Mouse (Mus musculus): ENCODE measurements around the gene Cep112. TPM values are rescaled to one million over a fixed set of nuclear protein-coding genes. Genes with fewer than 3 reads are reported as not detected.

Gene Cep112
- not detected in 2 replicates for polyA plus RNA-seq (2012; ENCODE audit: insufficient read depth, insufficient read length, low replicate concordance, missing spikeins)

DNA sequence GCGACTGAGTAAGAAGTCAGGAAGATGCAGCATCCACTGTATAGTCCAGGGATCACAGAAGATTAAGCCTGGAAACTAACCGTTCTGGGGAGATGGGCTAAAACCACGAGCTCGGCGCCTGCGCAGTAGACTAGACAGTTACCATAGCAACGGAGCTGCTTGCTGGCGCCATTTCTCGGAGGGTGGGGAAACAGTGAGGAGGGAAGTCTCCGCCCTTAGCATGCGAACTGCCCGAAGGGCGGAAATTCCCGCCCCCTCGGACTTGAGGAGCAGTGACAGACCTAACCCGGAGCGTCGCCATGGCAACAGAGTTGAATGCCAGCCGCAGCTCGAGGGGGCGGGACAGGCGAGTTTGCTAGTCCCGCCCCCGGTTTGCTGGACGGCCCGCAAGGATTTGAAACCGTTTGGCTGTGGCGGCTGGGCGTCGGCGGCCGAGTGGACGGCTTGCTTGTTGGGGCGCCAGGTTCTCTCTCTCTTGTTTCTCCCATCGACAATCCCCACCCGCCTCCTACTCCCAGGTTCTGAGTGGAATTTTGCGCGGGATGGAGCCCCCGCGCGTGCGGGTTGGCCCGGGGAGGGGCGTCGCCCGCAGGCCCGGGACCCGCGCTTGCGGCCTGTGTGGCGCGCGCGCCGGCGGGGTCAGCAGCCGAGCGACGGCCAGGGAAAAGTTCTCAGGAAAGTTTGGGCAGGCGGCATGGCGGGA lies at the start of gene Cep112:
Cep112 (plus strand) TSS at position 304 of the 703 bp plus-strand sequence.
- TF ChIP-seq POLR2A (IDR thresholded peaks at IDR 0.05; ENCODE audit: insufficient read depth, low read depth, low read length) (peak; percentile 42; the same call in 1 of the 2 replicates), CTCF (IDR thresholded peaks at IDR 0.05; ENCODE audit: insufficient read depth, low read depth, low read length) (no peak)
- H3K4me3 ChIP-seq (ENCODE audit: insufficient read depth, low read depth, low read length): peak within 1 kb of the TSS; percentile 50
- under 1% methylated on average over 59 of the region's 61 CpGs for WGBS
- H3K27ac ChIP-seq (ENCODE audit: insufficient read depth, low read depth, low read length): peak within 1 kb of the TSS; percentile 63
- H3K4me1 ChIP-seq (ENCODE audit: control insufficient read depth, insufficient read depth, low read length): peaks cover 10% of the 10 kb centered on the region

DNA sequence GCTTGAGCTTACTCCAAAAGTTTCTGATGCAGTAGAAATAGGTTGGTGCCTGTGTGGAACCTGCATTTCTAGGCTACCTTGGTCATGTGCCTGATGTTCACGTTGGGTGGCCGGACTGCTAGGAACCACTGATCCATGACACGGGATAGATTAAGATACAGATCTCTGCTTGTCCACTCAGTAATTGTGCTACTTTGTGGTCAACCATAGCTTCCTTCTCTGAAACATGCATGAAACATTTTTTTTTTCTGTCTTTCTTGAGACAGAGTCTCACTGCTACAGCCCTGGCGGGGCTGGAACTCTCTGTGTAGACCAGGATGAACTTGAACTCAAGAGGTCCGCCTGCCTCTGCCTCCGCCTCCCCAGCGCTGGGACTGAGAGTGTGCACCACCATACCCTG lies 48.2 kb upstream of the Cep112 start:
- Histone ChIP-seq H3K4me3 (ENCODE audit: insufficient read depth, low read depth, low read length) (no peak overlapping the region), H3K27ac (ENCODE audit: insufficient read depth, low read depth, low read length) (no peak overlapping the region), H3K4me1 (ENCODE audit: control insufficient read depth, insufficient read depth, low read length) (no peaks in the 10 kb centered on the region)
- 94% methylated on average over 7 of the region's 7 CpGs for WGBS
- TF ChIP-seq POLR2A (IDR thresholded peaks at IDR 0.05; ENCODE audit: insufficient read depth, low read depth, low read length) (no peak), CTCF (IDR thresholded peaks at IDR 0.05; ENCODE audit: insufficient read depth, low read depth, low read length) (no peak)

DNA sequence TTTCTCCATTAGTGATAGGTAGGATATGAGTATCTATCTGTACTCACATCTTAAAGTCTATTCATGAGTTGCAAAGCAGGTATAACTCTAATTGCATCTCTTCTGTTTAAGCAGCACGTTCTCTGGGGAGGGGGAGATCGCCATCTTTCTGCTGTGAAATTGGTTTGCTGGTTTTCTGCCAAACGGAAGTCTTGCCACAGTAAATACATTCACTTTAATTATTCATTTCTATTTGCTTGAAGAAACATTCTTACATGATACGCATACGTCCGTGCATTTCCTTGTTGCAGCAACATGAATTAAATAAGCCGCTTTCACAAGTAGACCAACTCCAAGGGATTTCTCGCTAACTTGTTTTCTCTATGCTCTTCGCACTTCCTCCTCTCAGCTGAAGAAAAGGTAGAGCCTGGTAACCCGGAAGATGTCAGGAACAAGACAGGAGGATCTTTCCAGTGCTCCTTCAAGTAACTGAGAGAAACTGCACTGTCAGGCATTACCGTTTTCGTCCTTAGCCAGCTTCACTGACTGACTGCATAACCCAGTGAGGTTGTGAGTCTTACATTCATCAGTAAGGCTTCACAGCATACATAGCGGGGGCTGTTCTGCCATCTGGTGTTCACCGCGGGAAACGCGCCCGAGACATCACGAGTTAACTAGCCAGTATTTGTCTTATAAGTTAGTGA lies 47.2 kb upstream of the Cep112 start:
- H3K4me3 ChIP-seq (ENCODE audit: insufficient read depth, low read depth, low read length): peak overlapping the region; percentile 11; the same call in 1 of the 2 replicates
- 11% methylated on average over 19 of the region's 19 CpGs for WGBS
- no peaks in the 10 kb centered on the region for H3K4me1 ChIP-seq (ENCODE audit: control insufficient read depth, insufficient read depth, low read length)
- H3K27ac ChIP-seq (ENCODE audit: insufficient read depth, low read depth, low read length): no peak overlapping the region
- TF ChIP-seq CTCF (IDR thresholded peaks at IDR 0.05; ENCODE audit: insufficient read depth, low read depth, low read length): peak; percentile 77
- TF ChIP-seq POLR2A (IDR thresholded peaks at IDR 0.05; ENCODE audit: insufficient read depth, low read depth, low read length): no peak

DNA sequence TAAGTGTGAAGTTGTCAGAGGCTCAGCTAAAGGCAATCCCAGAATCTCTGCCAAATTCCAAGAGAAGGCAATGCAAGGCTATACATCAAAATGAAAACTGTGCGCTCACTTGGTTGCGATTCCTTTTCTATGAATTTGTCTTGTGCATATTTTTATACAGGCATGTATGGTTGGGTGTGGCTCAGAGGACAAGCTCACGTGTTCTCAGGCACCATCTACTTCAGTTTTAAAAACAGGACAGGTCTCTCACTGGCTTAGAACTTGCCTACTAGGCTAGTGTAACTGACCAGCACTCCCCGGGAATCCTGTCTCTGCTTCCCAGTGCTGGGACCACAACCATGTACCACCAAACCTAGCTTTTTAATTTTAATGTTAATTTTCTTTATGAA lies 46.6 kb upstream of the Cep112 start:
- 74% methylated on average over 4 of the region's 4 CpGs for WGBS
- Histone ChIP-seq H3K4me3 (ENCODE audit: insufficient read depth, low read depth, low read length) (no peak overlapping the region), H3K4me1 (ENCODE audit: control insufficient read depth, insufficient read depth, low read length) (no peaks in the 10 kb centered on the region), H3K27ac (ENCODE audit: insufficient read depth, low read depth, low read length) (no peak overlapping the region)
- TF ChIP-seq POLR2A (IDR thresholded peaks at IDR 0.05; ENCODE audit: insufficient read depth, low read depth, low read length): no peak
- TF ChIP-seq CTCF (IDR thresholded peaks at IDR 0.05; ENCODE audit: insufficient read depth, low read depth, low read length): no peak

DNA sequence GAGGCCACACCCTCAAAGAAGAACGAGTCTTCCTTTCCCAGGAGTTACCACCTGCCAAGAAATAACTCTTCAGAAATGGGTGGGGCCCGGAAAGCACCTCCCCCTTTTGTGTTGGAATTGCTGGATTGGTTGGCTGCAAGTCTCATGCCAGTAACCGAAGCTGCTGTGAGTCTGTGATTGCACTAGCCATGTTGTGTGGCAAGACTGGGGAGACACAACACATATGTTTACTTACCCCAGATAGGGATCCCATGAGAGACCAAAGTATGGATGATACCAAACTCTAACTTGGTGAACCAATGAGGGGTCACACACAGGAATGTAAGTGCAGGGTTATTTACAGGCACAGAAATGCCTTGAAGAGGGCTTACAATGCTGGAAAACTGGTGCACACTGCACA lies 42.3 kb upstream of the Cep112 start:
- Histone ChIP-seq H3K4me3 (ENCODE audit: insufficient read depth, low read depth, low read length) (no peak overlapping the region), H3K27ac (ENCODE audit: insufficient read depth, low read depth, low read length) (no peak overlapping the region), H3K4me1 (ENCODE audit: control insufficient read depth, insufficient read depth, low read length) (no peaks in the 10 kb centered on the region)
- WGBS: 93% methylated on average over 3 of the region's 3 CpGs
- TF ChIP-seq POLR2A (IDR thresholded peaks at IDR 0.05; ENCODE audit: insufficient read depth, low read depth, low read length) (no peak), CTCF (IDR thresholded peaks at IDR 0.05; ENCODE audit: insufficient read depth, low read depth, low read length) (no peak)

DNA sequence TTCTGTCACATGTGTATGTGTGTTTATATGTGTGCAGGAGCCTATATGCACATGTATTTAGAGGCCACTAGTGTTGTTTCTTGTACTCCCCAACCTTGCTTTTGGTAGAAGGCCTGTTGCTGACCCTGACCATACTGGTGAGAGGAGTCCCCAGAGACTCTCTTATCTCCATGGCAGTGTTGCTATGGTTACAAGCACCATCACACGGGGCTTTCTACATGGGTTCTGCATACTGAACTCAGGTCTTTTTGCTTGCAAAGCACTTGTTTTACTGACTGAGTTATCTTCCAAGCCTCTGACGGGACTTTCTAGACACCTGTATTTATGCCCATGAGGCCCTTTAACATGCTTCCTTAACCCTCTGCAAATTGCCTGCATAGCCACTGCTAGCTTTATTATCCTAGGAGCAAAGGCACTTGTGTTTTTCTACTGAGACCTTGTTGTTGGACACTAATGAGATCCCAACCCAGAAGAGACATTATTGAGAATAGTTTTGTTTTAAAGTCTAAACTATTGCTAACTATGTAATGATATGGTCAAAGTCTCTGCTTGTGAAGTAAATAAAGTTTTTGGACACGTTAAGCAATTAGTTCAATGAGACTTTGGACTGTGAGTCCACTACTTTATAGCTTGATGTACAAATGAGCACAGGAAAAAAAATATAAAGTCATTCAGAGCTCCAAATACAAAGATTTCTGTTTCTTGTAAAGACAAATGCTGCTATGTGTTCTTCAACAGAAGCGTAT lies 39.9 kb upstream of the Cep112 start:
- H3K4me1 ChIP-seq (ENCODE audit: control insufficient read depth, insufficient read depth, low read length): no peaks in the 10 kb centered on the region
- TF ChIP-seq POLR2A (IDR thresholded peaks at IDR 0.05; ENCODE audit: insufficient read depth, low read depth, low read length) (no peak), CTCF (IDR thresholded peaks at IDR 0.05; ENCODE audit: insufficient read depth, low read depth, low read length) (no peak)
- 75% methylated on average over 4 of the region's 4 CpGs for WGBS
- no peak overlapping the region for H3K4me3 ChIP-seq (ENCODE audit: insufficient read depth, low read depth, low read length)
- no peak overlapping the region for H3K27ac ChIP-seq (ENCODE audit: insufficient read depth, low read depth, low read length)

DNA sequence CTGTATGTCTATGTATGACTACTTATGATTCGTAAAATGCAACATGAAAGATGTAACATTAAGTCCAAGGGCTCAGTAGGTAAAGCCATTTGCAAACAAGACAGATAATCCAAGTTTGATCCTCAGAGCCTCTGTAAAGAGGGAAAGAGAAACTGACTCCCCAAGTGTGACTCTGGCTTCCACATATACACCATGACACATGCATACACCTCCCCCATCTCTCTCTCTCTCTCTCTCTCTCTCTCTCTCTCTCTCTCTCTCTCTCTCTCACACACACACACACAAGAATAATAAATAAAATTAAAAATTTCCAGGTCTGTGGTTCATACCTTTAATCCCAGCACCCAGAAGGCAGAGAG lies 39.3 kb upstream of the Cep112 start:
- Histone ChIP-seq H3K4me3 (ENCODE audit: insufficient read depth, low read depth, low read length) (no peak overlapping the region), H3K4me1 (ENCODE audit: control insufficient read depth, insufficient read depth, low read length) (no peaks in the 10 kb centered on the region), H3K27ac (ENCODE audit: insufficient read depth, low read depth, low read length) (no peak overlapping the region)
- TF ChIP-seq CTCF (IDR thresholded peaks at IDR 0.05; ENCODE audit: insufficient read depth, low read depth, low read length) (no peak), POLR2A (IDR thresholded peaks at IDR 0.05; ENCODE audit: insufficient read depth, low read depth, low read length) (no peak)
- 100% methylated on average over 1 of the region's 1 CpGs for WGBS

DNA sequence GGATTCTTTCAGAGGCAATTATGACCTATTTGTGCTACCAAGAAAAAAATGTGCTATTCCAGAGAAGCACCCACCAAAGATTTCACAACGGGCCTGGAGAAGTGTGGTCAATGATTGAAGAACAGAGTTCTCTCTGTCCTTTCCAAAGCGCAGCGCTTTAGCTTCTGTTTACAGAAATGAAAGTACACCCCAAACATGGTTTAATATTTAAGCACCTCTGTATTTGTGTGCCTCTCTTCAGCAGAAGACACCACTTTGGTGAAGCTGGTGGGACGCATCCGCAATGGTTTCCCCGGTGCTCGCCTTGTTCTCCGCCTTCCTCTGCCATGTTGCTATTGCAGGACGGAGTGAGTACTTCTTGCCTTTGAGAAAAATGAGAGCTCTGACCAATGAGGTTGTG lies 29.9 kb upstream of the Cep112 start:
- H3K4me3 ChIP-seq (ENCODE audit: insufficient read depth, low read depth, low read length): no peak overlapping the region
- no peaks in the 10 kb centered on the region for H3K4me1 ChIP-seq (ENCODE audit: control insufficient read depth, insufficient read depth, low read length)
- TF ChIP-seq CTCF (IDR thresholded peaks at IDR 0.05; ENCODE audit: insufficient read depth, low read depth, low read length): no peak
- TF ChIP-seq POLR2A (IDR thresholded peaks at IDR 0.05; ENCODE audit: insufficient read depth, low read depth, low read length): no peak
- no peak overlapping the region for H3K27ac ChIP-seq (ENCODE audit: insufficient read depth, low read depth, low read length)
- WGBS: 95% methylated on average over 9 of the region's 9 CpGs

Data from olfactory bulb, adult 2 months (tissue).